Mouse (Mus musculus) left cerebral cortex, postnatal 36 days (tissue): ENCODE data around the gene Ano5. TPM values are rescaled to one million over a fixed set of nuclear protein-coding genes. Genes with fewer than 3 reads are reported as not detected.

Source experiments
- DNase-seq, 2 experiments: peaks; one replicate each; pipeline ENCODE4 v3.0.0; 2021 to 2022; ENCODE audit warnings: low spot score in 2 of 2, mixed read lengths in 1 of 2
- intact Hi-C: fragments of 180-260 bp; cut with DNase I; formaldehyde crosslinking; loops from one replicate; pipeline ENCODE4 v1.15.1; 2025
- total RNA-seq, 2 experiments: library from RNA; stranded (reverse); gene quantifications; 2 replicates each; pipeline ENCODE4 v1.2.3; 2021

Gene Ano5
- total RNA-seq, 2 experiments from 2014 or later: 0.49 to 0.68 TPM

GRCm38 (mm10) chr7:51627001-51627631, 116.3 kb downstream of the Ano5 start:
- intact Hi-C loops: loop anchor here (10.0 kb wide), 1 partner anchor 1712 kb away; the partner anchor contains the start of gene Slc6a5
- DNase-seq: peak; percentile 12 to 21

GRCm38 (mm10) chr7:51627666-51628065, 116.8 kb downstream of the Ano5 start:
- intact Hi-C loops: loop anchor here (10.0 kb wide), 1 partner anchor 1713 kb away; the partner anchor contains the start of gene Slc6a5
- no peak for DNase-seq

- no peak for DNase-seq
- intact Hi-C loops: loop anchor here (10.0 kb wide), 1 partner anchor 1714 kb away; the partner anchor contains the start of gene Slc6a5
Measured at GRCm38 (mm10) chr7:51628349-51628748, 117.5 kb downstream of the Ano5 start.

GRCm38 (mm10) chr7:51629206-51629605, 118.4 kb downstream of the Ano5 start:
- DNase-seq: no peak
- intact Hi-C loops: loop anchor here (10.0 kb wide), 1 partner anchor 1714 kb away; the partner anchor contains the start of gene Slc6a5

- intact Hi-C loops: no loop called here
Measured at GRCm38 (mm10) chr7:51631171-51631570, 120.3 kb downstream of the Ano5 start.

GRCm38 (mm10) chr7:51632543-51633229, 121.9 kb downstream of the Ano5 start:
- intact Hi-C loops: no loop called here
- no peak for DNase-seq

More at GRCm38 (mm10) chr7:51631171-51631570, 120.3 kb downstream of the Ano5 start:
- DNase-seq: no peak

GRCm38 (mm10) chr7:51633230-51633844, 122.5 kb downstream of the Ano5 start:
- intact Hi-C loops: no loop called here
- DNase-seq: no peak

Other genes with a start within 250 kb of the Ano5 start
- gene Slc17a6, start 111.0 kb downstream of the Ano5 start, total RNA-seq: 10 to 100 TPM; 24.2 to 31.9 TPM